Mouse (Mus musculus): Measurements from ENCODE around the gene Papolg.
"Not testable (repeated sequence)": the region's sequence is repeated elsewhere in the genome, so short reads cannot be mapped to it uniquely, and the experiment has no call there.

Gene Papolg

DNA sequence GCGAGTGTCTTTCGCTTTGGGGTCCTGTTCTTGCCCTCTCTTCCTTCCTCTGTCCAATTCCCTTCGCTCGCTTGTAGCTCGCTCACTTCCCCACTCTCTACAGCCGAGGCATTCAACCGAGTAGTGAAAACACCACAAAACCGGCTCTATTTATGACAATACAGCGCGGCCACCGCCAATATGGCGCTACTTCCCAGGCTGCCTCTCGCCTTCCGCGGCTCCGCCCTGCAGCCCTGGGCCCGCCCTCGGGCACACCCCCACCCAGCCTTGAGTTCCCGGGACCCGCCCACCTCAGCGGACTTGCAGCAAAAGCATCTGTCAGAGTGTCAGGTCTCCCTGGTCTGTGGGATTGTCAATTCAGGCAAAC, at the start of gene Papolg:
TSS of gene Papolg (minus strand) at position 194 of the 367 bp plus-strand sequence.
- ATAC-seq (ENCODE audit: low TSS enrichment) = peak; percentile 100

GRCm38 (mm10) chr11:23928146-23928545, 33.1 kb upstream of the Papolg start:
- ATAC-seq (ENCODE audit: low TSS enrichment) = not testable (repeated sequence)

DNA sequence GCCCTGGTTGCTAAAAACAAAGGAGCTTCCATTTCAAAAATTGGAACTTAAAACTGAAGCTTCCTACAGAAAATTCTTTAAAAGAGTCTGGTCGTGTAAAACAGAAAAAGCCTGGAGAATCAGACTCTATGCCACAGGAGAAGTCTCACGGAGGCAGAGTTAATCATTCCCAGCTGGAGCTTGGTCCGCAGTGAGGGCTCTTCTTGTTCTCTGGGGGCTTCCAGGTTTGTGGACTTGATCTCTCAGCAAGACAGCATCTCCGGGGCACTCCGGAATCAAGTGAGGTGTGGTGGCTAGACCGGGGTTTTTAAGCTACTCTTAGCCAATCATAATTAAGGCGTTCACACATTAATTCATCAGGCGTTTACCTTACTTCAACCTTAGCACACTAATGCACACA, 32.6 kb upstream of the Papolg start:
- ATAC-seq (ENCODE audit: low TSS enrichment) = no peak

GRCm38 (mm10) chr11:23913824-23914223, 18.8 kb upstream of the Papolg start:
- not testable (repeated sequence) for ATAC-seq (ENCODE audit: low TSS enrichment)

DNA sequence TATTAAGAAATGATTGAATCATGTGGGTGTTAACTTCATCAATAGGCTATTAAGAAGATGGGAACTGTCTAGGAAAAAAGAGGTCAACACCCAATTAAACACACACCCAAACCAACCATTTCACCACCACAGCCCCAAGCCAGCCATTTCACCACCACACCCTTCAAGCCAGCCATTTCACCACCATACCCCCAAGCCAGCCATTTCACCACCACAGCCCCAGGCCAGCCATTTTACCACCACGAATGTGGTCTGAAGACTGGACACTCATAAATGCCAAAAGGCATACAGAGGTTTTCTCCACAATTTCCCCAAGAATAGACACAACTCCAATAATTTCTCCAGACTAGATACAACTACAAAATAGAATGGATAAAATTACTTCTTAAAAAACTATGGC, 8.9 kb upstream of the Papolg start:
- no peak for ATAC-seq (ENCODE audit: low TSS enrichment)

DNA sequence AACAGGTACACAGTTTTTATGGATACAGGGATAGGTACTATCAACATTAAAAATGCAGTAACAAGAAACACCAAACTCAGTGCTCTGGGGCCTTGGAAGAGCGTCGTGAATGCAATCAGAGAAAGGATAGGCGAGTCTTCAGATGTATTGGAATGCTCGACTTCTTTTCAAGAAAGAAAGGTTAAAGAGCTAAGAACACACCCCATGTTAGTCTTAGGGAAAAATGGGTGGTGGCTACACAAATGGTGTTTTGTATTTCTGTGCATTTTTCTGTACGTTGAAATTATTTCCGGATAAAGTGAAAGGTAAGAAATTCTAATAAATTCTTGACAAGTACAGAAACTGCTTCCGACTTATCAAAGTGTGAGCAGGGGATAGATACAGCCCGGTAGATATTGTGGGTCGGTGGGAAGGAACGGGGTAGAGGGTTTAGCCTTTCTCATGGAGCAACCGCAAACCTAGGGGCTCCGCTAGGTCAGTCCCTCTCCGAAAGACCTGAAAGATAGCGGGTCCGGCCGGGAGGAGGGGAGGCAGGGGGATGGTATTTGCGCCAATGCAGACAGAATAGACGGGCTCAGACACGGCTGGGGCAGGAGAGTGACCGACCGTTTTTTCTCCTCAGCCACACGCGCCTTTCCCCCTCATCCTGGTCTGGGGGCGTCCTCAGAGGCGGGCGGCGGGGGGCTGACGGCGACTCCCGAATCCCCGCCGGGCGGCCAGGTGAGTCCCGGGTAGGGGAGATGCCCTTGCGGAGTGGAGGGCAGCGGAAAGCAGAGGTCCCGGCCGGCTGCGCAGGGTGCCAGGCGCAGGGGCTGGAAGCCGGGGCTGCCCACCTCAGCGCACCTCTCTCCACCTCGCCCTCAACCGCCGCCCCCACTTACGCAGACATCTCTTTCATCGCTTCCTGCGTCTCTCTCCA, 653 bp downstream of the Papolg start:
- ATAC-seq (ENCODE audit: low TSS enrichment) = peak; percentile 87

DNA sequence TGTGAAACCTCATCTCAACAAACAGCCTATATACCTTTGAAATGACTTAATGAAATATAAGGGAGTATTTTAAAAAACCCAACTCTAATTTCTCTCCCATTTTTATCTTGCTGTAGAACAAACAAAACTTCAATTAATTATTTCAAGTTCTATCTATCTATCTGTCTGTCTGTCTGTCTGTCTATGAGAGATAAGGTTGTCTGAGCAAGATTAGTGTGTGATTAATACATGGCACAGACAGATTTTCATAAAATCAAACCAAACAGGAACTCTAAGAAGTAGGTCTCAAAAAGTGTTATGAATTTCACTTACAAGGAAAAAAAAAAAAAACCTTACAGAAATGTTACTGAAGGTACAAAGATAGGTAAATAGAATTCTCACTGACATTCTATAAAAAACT, 1.5 kb downstream of the Papolg start:
- no peak for ATAC-seq (ENCODE audit: low TSS enrichment)

- ATAC-seq (ENCODE audit: low TSS enrichment) = no peak
These were observed 30.7 kb downstream of the Papolg start for GRCm38 (mm10) chr11:23864326-23864725.

DNA sequence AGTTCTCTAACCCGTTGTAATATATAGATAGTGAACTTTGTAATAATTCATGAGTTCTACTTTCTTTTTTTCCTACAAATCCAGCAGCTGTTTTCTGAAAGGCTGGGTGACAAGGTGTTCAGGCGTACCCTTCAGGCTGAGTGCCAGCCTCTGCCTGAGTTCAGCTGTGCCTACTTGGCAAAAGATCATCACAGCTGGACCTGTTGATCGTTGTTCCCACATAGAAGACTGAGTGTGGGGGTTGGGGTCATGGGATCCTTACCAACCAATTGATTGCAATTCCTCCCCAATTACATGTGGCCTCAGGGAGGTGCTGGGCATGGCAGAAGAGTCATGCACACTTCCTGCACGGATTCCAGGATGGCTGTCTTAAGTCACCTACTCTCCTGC, 38.3 kb downstream of the Papolg start:
- no peak for ATAC-seq (ENCODE audit: low TSS enrichment)

DNA sequence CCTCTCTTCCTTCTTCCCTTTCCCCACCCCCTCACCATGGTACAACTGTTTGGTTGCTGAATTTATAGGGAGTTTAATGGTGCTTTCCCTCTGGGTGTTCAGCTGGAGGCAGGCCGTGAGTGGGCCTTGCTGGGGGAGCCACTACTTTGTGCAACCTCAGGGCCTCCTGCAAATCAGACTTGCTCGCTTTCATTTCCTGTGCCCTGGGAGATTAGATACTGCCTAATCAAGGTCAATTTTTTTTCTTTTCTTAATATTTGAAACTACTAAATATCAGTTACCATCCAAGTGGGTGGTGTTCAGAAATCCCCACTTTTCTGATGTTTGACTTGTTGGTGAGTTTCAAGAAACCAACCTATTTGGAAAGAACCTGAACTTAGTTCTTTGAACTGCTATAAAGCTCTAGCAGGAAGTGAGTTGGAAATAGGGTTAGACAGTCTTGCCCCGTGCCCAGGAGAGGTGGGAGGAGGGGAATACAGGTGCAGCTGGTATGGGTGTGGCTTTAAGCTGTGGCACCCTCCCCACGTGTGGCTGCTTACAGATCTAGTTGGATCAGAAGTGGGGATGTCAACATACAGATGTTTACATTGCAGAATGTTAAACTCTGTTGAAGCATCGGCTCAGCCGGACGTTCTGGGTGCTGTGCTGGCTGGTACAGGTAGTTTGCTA, 38.9 kb downstream of the Papolg start:
- ATAC-seq (ENCODE audit: low TSS enrichment) = no peak

GRCm38 (mm10) chr11:23855182-23855802, 39.8 kb downstream of the Papolg start:
- ATAC-seq (ENCODE audit: low TSS enrichment) = peak; percentile 96

DNA sequence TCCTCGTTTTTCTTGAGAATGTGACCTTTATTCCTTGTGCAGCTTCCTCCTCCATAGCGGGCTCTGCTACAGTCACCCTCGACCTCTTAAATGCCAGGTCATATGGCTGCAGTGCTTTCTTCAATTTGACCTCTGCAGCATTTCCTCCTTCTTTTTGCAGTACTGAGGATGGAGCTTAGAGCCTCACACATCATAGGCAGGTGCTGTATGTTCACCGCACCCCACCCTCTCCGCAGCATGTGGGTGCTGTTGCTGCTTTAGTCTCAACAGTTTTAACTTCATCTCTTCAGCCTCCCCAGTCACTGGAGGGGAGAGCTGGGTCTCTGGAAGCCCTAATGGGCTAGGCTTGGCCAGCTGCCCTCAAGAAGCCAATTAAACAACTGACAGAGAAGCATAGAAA, 41.7 kb downstream of the Papolg start:
- ATAC-seq (ENCODE audit: low TSS enrichment) = no peak

DNA sequence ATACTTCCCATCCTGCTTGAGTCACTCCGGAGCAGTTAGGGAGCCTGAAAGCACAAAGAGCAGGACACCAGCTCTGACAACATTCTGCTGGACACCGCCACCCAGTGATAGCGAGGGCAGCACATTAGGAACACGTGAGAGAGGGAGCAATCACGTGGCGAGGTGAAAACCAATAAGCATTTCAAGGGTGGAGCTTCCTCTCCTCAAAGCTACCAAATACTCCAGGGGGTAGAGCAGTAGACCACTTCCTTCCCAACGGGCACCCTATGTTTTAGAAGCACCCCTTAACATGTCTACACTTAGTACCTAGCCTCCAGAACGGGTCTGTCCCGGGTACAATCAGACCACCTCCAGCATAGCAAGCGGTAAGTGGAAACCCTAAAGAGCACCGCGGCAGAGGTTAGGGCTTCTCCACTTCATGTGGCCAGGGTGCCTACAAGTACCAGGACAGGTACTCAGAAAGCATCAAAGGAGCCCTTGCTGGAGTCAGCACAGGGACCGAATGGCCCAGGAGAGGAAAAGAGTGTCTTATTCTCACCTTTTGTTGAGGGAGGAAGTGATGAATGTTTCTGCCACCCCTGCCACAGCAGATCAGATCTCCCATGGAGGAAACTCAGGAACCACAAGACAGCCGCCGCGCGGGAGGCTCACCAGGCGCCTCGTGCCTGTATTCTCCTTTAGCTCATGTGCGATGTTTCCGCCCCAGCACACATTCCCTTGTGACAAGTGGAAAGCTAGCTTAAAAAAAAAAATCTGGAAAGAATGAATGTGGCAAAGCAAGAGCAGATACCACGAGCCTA, 48.8 kb downstream of the Papolg start:
- ATAC-seq (ENCODE audit: low TSS enrichment) = peak; percentile 88

- ATAC-seq (ENCODE audit: low TSS enrichment) = no peak
These were observed 71.8 kb downstream of the Papolg start for GRCm38 (mm10) chr11:23823244-23823643.

- no peak for ATAC-seq (ENCODE audit: low TSS enrichment)
These were observed 73.4 kb downstream of the Papolg start for GRCm38 (mm10) chr11:23821652-23822051.

GRCm38 (mm10) chr11:23820977-23821376, 74.1 kb downstream of the Papolg start:
- ATAC-seq (ENCODE audit: low TSS enrichment) = no peak

- ATAC-seq (ENCODE audit: low TSS enrichment) = no peak
These were observed 76.3 kb downstream of the Papolg start for GRCm38 (mm10) chr11:23818745-23819144.
